Mouse (Mus musculus) layer of hippocampus, adult 2 months (tissue): ENCODE measurements around the gene Gm21858. TPM values are rescaled to one million over a fixed set of nuclear protein-coding genes. Genes with fewer than 3 reads are reported as not detected.
"Not testable (repeated sequence)": the region's sequence is repeated elsewhere in the genome, so short reads cannot be mapped to it uniquely, and the experiment has no call there.

Source experiments
- DNase-seq, 2 experiments: peaks; one replicate each; pipeline ENCODE4 v3.0.0; 2022; ENCODE audit warnings: low spot score in 2 of 2
- H3K27ac ChIP-seq: fragments of 200-600 bp; 2 replicates; pipeline ENCODE4 v1.8.1; 2022
- H3K4me3 ChIP-seq: fragments of 200-600 bp; 2 replicates; pipeline ENCODE4 v1.8.1; 2022; ENCODE audit warnings: mild to moderate bottlenecking
- long read RNA-seq, 2 experiments: library from polyadenylated mRNA; stranded (forward); transcript quantifications; one replicate each; pipeline ENCODE4 v2.0.0; 2021; ENCODE audit warnings: borderline mapping rate in 2 of 2
- total RNA-seq, 2 experiments: library from RNA; stranded (reverse); gene quantifications; 2 replicates each; pipeline ENCODE4 v1.2.3; 2021

The Gm21858 gene
- not detected for total RNA-seq
- long read RNA-seq, experiment 1, result 0 reads
- long read RNA-seq, experiment 2, result 0 reads

- H3K27ac ChIP-seq, DNase-seq, H3K4me3 ChIP-seq: not testable (repeated sequence)
Measured at GRCm38 (mm10) chrY:55731456-55731855, at the start of gene Gm21858. Gene Gm21858, plus strand, starts transcription at chrY:55731756.
